24 mouse cellular contexts compared by ENCODE assay signal in the genomic region with DNA sequence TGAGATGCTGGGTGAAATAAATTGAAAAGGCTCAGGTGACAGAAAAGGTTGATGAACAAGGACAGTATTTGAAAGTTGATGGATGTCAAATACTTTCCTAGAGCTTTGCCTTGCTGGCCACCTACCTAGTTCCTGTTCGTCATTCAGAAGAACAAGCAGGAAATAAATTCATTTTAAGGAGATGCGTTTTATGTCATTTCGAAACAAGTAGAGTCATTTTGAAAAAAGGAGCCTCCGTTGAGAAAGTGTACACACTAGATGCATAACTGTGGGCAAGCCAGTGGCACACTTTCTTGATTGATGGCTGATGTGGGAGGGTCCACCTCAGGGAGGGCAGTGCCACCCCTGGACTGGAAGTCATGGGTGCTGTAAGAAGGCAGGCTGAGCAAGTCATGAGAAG.
DNase-seq lines count a peak whose midpoint lies in the region; ATAC-seq and TF ChIP-seq lines count a peak whose summit lies in the region.
"Had no signal": no experiment of that assay in that cellular context is flagged by ENCODE, and none has a peak within 500 bp of the region (broad histone marks: within the 10 kb centered on the region; RNA-seq: fewer than 3 reads in every experiment).

No protein-coding gene starts in this region.

- H3K27me3 ChIP-seq in heart, adult 2 months (ENCODE audit: control insufficient read depth, insufficient read depth, low read length), result no peaks in the 10 kb centered on the region
- no peaks in the 10 kb centered on the region for H3K27me3 ChIP-seq in CH12.LX (replicated peaks)
- H3K27me3 ChIP-seq: embryonic facial prominence, embryonic 13.5 days; forebrain, embryonic 12.5 days; forebrain, embryonic 15.5 days; hindbrain, embryonic 12.5 days had no signal

- no peaks in the 10 kb centered on the region for H3K36me3 ChIP-seq in heart, adult 2 months (ENCODE audit: control insufficient read depth, insufficient read depth, low read length)
- no peaks in the 10 kb centered on the region for H3K36me3 ChIP-seq in CH12.LX (replicated peaks in 1 of 2; ENCODE audit: control insufficient read depth in 1 of 2, insufficient read depth in 1 of 2, low read length in 1 of 2)
- H3K36me3 ChIP-seq: embryonic facial prominence, embryonic 10.5 days; embryonic facial prominence, embryonic 13.5 days; forebrain, embryonic 12.5 days; forebrain, embryonic 15.5 days; hindbrain, embryonic 12.5 days had no signal

- H3K4me1 ChIP-seq in heart, adult 2 months (ENCODE audit: control insufficient read depth, insufficient read depth, low read length), result no peaks in the 10 kb centered on the region
- H3K4me1 ChIP-seq in CH12.LX (ENCODE audit: control insufficient read depth in 1 of 2, insufficient read depth in 2 of 2), result peaks cover 7 to 30% of the 10 kb centered on the region in 2 experiments
- H3K4me1 ChIP-seq: embryonic facial prominence, embryonic 10.5 days; embryonic facial prominence, embryonic 13.5 days; forebrain, embryonic 12.5 days; forebrain, embryonic 15.5 days; hindbrain, embryonic 12.5 days had no signal

- H3K9me3 ChIP-seq in CH12.LX (replicated peaks; ENCODE audit: low read length), result peaks cover 4% of the 10 kb centered on the region
- H3K9me3 ChIP-seq: embryonic facial prominence, embryonic 10.5 days; embryonic facial prominence, embryonic 13.5 days; forebrain, embryonic 12.5 days; forebrain, embryonic 15.5 days had no signal

- no peak overlapping the region for H3K27ac ChIP-seq in heart, adult 2 months
- H3K27ac ChIP-seq in CH12.LX (ENCODE audit: insufficient read depth, low read depth), result no peak overlapping the region
- H3K27ac ChIP-seq: embryonic facial prominence, embryonic 10.5 days; embryonic facial prominence, embryonic 13.5 days; forebrain, embryonic 12.5 days; forebrain, embryonic 15.5 days; hindbrain, embryonic 12.5 days had no signal

- no peak for TF ChIP-seq EP300 in heart, adult 2 months (IDR thresholded peaks at IDR 0.05; ENCODE audit: insufficient read depth, low read depth, low read length)
- peak; percentile 96 for TF ChIP-seq EP300 in CH12.LX (IDR thresholded peaks at IDR 0.05; ENCODE audit: low read length)

- intact Hi-C loops in heart, adult 2 months (cut with DNase I), result no loop called here

- H3K4me3 ChIP-seq in heart, adult 2 months, result no peak overlapping the region
- no peak overlapping the region for H3K4me3 ChIP-seq in CH12.LX (replicated peaks in 1 of 3; ENCODE audit: low read depth in 2 of 3, low read length in 2 of 3, poor library complexity in 1 of 3)
- H3K4me3 ChIP-seq: embryonic facial prominence, embryonic 10.5 days; embryonic facial prominence, embryonic 13.5 days; erythroblast, embryonic 14.5 days; forebrain, embryonic 12.5 days; forebrain, embryonic 15.5 days; hindbrain, embryonic 12.5 days had no signal

- 82% methylated on average over 4 of the region's 4 CpGs for WGBS in heart, adult 2 months

- no peaks in the 10 kb centered on the region for H3K79me2 ChIP-seq in heart, adult 2 months (replicated peaks; ENCODE audit: control insufficient read depth, insufficient read depth, low read length)
- no peaks in the 10 kb centered on the region for H3K79me2 ChIP-seq in CH12.LX (replicated peaks; ENCODE audit: control insufficient read depth, extremely low read depth, insufficient read depth, poor library complexity, severe bottlenecking)

- no peak overlapping the region for H3K4me2 ChIP-seq in CH12.LX (ENCODE audit: insufficient read depth, low read depth, poor library complexity, severe bottlenecking)
- H3K4me2 ChIP-seq: embryonic facial prominence, embryonic 13.5 days; forebrain, embryonic 12.5 days; forebrain, embryonic 15.5 days; heart, embryonic 11.5 days; hindbrain, embryonic 12.5 days had no signal

- TF ChIP-seq RAD21 in CH12.LX (IDR thresholded peaks at IDR 0.05; ENCODE audit: low read depth, low read length), result no peak; the same call in 1 of the 2 replicates

- dilution Hi-C loops in CH12.LX (cut with MboI; ENCODE audit: extremely low pct_ligation_motif_present, extremely low pct_unique_long_range_greater_than_20kb, low sequenced_read_pairs), result no loop called here

- no peak overlapping the region for H3K9ac ChIP-seq in heart, adult 2 months (ENCODE audit: low read depth, low read length)
- H3K9ac ChIP-seq in CH12.LX (ENCODE audit: insufficient read depth, low read depth), result no peak overlapping the region
- H3K9ac ChIP-seq: embryonic facial prominence, embryonic 13.5 days; forebrain, embryonic 12.5 days; forebrain, embryonic 15.5 days; hindbrain, embryonic 12.5 days had no signal

- peak; percentile 9 to 30 for DNase-seq in heart, adult 2 months
- no peak for DNase-seq in heart, adult 8-10 months (ENCODE audit: low spot score)
- DNase-seq in A20 (ENCODE audit: low read depth, low spot score), result peak; percentile 31
- peak; percentile 59 for DNase-seq in CH12.LX (ENCODE audit: extremely low read depth)
- no peak for DNase-seq in yolk sac, embryonic 10.5 days (ENCODE audit: low spot score)
- DNase-seq in cerebellum, adult 11 months, result no peak
- DNase-seq: adrenal gland, postnatal 10 days; adrenal gland, postnatal 36 days; cerebellum, adult 11-12 months; cerebellum, adult 8-10 months; cerebellum, postnatal 10 days; cerebellum, postnatal 36 days; embryo, embryonic 11 days; gastrocnemius, postnatal 25 days had no signal

- in situ Hi-C loops in CH12.LX (cut with MboI; ENCODE audit: low pct_ligation_motif_present, low pct_unique_long_range_greater_than_20kb, low sequenced_read_pairs), result no loop called here

- TF ChIP-seq POLR2A in heart, adult 2 months (IDR thresholded peaks at IDR 0.05; ENCODE audit: insufficient read depth, low read depth, low read length), result no peak
- no peak for TF ChIP-seq POLR2A in CH12.LX (IDR thresholded peaks at IDR 0.05; ENCODE audit: low read depth, low read length)

- peak; percentile 43 for ATAC-seq in inflammation-experienced regulatory T-cells, adult 6 months
- ATAC-seq: forebrain, embryonic 15.5 days; hindbrain, embryonic 16.5 days; intestine, postnatal 0 days had no signal

- no peak for TF ChIP-seq CTCF in heart, adult 2 months (IDR thresholded peaks at IDR 0.05)
- no peak for TF ChIP-seq CTCF in CH12.LX (conservative IDR thresholded peaks at IDR 0.05 in 1 of 2, IDR thresholded peaks at IDR 0.05 in 1 of 2; ENCODE audit: low read depth in 2 of 2, low read length in 2 of 2)

TF ChIP-seq in CH12.LX, 34 proteins besides CTCF, POLR2A, EP300 and RAD21 (continues in another document):
- TF ChIP-seq ZKSCAN1 (IDR thresholded peaks at IDR 0.05; ENCODE audit: borderline replicate concordance, low read depth, low read length) (0 out of 2 replicates have a peak, but pooled peaks have one; percentile 21), RCOR1 (conservative IDR thresholded peaks at IDR 0.05; ENCODE audit: low read depth, low read length) (peak; percentile 93), JUN (IDR thresholded peaks at IDR 0.05; ENCODE audit: insufficient read depth, low read depth, low read length) (peak; percentile 92), SIN3A (IDR thresholded peaks at IDR 0.05; ENCODE audit: low read length) (peak; percentile 48), GABPA (IDR thresholded peaks at IDR 0.05; ENCODE audit: insufficient replicate concordance, low read depth, low read length) (no peak), TBP (conservative IDR thresholded peaks at IDR 0.05; ENCODE audit: low read depth, low read length) (no peak), MAX (IDR thresholded peaks at IDR 0.05; ENCODE audit: low read length) (peak; percentile 48; the same call in 1 of the 2 replicates), MXI1 (IDR thresholded peaks at IDR 0.05; ENCODE audit: low read depth, low read length) (no peak), IRF4 (IDR thresholded peaks at IDR 0.05; ENCODE audit: low read depth, low read length) (peak; percentile 99), MAFK (IDR thresholded peaks at IDR 0.05; ENCODE audit: insufficient replicate concordance, low read length) (peak; percentile 68; the same call in 1 of the 2 replicates), ETS1 (conservative IDR thresholded peaks at IDR 0.05; ENCODE audit: low read depth, low read length) (peak; percentile 92), ZNF384 (IDR thresholded peaks at IDR 0.05; ENCODE audit: low read depth, low read length) (0 out of 2 replicates have a peak, but pooled peaks have one; percentile 20), PAX5 (IDR thresholded peaks at IDR 0.05; ENCODE audit: low read length) (no peak), CHD2 (IDR thresholded peaks at IDR 0.05; ENCODE audit: low read length) (0 out of 2 replicates have a peak, but pooled peaks have one; percentile 42), USF1 (IDR thresholded peaks at IDR 0.05; ENCODE audit: low read depth, low read length) (no peak), MEF2A (IDR thresholded peaks at IDR 0.05; ENCODE audit: borderline replicate concordance, low read depth, low read length) (peak; percentile 73), ZMIZ1 (IDR thresholded peaks at IDR 0.05; ENCODE audit: low read depth, low read length) (no peak), MYC (IDR thresholded peaks at IDR 0.05; ENCODE audit: low read depth, low read length) (peak; percentile 51; the same call in 1 of the 2 replicates), KAT2A (IDR thresholded peaks at IDR 0.05; ENCODE audit: insufficient replicate concordance, low read length) (no peak), HCFC1 (IDR thresholded peaks at IDR 0.05; ENCODE audit: low read depth, low read length) (0 out of 2 replicates have a peak, but pooled peaks have one; percentile 29), ZC3H11A (IDR thresholded peaks at IDR 0.05; ENCODE audit: low read depth, low read length) (no peak), UBTF (IDR thresholded peaks at IDR 0.05; ENCODE audit: low read depth, low read length) (no peak), TCF12 (IDR thresholded peaks at IDR 0.05; ENCODE audit: low read depth, low read length) (peak; percentile 69), BHLHE40 (IDR thresholded peaks at IDR 0.05; ENCODE audit: low read depth, low read length) (peak; percentile 94), ELF1 (IDR thresholded peaks at IDR 0.05; ENCODE audit: low read depth, low read length) (peak; percentile 59), USF2 (conservative IDR thresholded peaks at IDR 0.05; ENCODE audit: low read depth, low read length) (no peak), JUND (conservative IDR thresholded peaks at IDR 0.05; ENCODE audit: low read depth, low read length) (peak; percentile 96), NRF1 (IDR thresholded peaks at IDR 0.05; ENCODE audit: low read depth, low read length) (no peak), CHD1 (IDR thresholded peaks at IDR 0.05; ENCODE audit: low read depth, low read length) (no peak), E2F4 (IDR thresholded peaks at IDR 0.05; ENCODE audit: insufficient replicate concordance, low read depth, low read length) (no peak; the same call in 1 of the 2 replicates), NELFE (IDR thresholded peaks at IDR 0.05; ENCODE audit: low read depth, low read length) (no peak), POLR2AphosphoS2 (IDR thresholded peaks at IDR 0.05; ENCODE audit: low read depth, low read length) (no peak), MAZ (IDR thresholded peaks at IDR 0.05; ENCODE audit: low read depth, low read length) (0 out of 2 replicates have a peak, but pooled peaks have one; percentile 38)

Comparison
In these comparisons a context has a peak if more than half of its experiments do, and no peak if none do; other contexts are left out.
1. DNase-seq: peak in heart, adult 2 months (2 of 2), A20 (single experiment) and CH12.LX (single experiment); none in heart, adult 8-10 months (single experiment), yolk sac, embryonic 10.5 days (single experiment) and cerebellum, adult 11 months (single experiment).